Mouse (Mus musculus) cortical plate, adult 2 months (tissue): Measurements from ENCODE around the gene Tuba4a. TPM values are rescaled to one million over a fixed set of nuclear protein-coding genes. Genes with fewer than 3 reads are reported as not detected.

Experiments
- H3K27ac ChIP-seq: fragments of 200-500 bp; 2 replicates; pipeline ENCODE4 v1.5.1; 2012; ENCODE audit warnings: low read length, control low read depth, inconsistent platforms; ENCODE audit not compliant: insufficient read depth
- H3K4me1 ChIP-seq: fragments of 200-500 bp; 2 replicates; pipeline ENCODE4 v1.6.1; 2011; ENCODE audit warnings: low read length; ENCODE audit not compliant: control insufficient read depth, insufficient read depth
- H3K4me3 ChIP-seq: fragments of 200-500 bp; 2 replicates; pipeline ENCODE4 v1.5.1; 2011; ENCODE audit warnings: mild to moderate bottlenecking, low read length, control low read depth; ENCODE audit not compliant: insufficient read depth
- CTCF ChIP-seq: fragments of 200-500 bp; IDR thresholded peaks from 2 replicates; pipeline ENCODE4 v1.5.1; 2011; ENCODE audit warnings: mild to moderate bottlenecking, control low read depth, low read length; ENCODE audit not compliant: insufficient read depth; ENCODE audit errors: extremely low read depth
- POLR2A ChIP-seq: fragments of 200-500 bp; IDR thresholded peaks from 2 replicates; pipeline ENCODE4 v1.6.1; 2011; ENCODE audit warnings: mild to moderate bottlenecking, low read length, control low read depth; ENCODE audit not compliant: insufficient read depth; ENCODE audit errors: extremely low read depth
- polyA plus RNA-seq: library from polyadenylated mRNA; depleted of rRNA; stranded (reverse); fragments of >200 nt; gene quantifications from 2 replicates; pipeline ENCODE4 v1.2.3, GENCODE M21; 2012; rRNA removed

Gene Tuba4a
- polyA plus RNA-seq, result 345 and 362 TPM in 2 replicates

GRCm38 (mm10) chr1:75219531-75219930, at the start of gene Tuba4a:
Tuba4a (minus strand) TSS chr1:75219865.
- no peak for TF ChIP-seq CTCF
- TF ChIP-seq POLR2A, result no peak
- Histone ChIP-seq H3K4me1 (peaks cover 5% of the 10 kb centered on the region), H3K27ac (peak within 1 kb of the TSS; percentile 86), H3K4me3 (peak within 1 kb of the TSS; percentile 74)

- TF ChIP-seq CTCF (no peak), POLR2A (no peak; the same call in 1 of the 2 replicates)
- peaks cover 4% of the 10 kb centered on the region; the same call in 1 of the 2 replicates for H3K4me1 ChIP-seq
- H3K27ac ChIP-seq, result peak within 1 kb of the TSS; percentile 65
- peak within 1 kb of the TSS; percentile 89 for H3K4me3 ChIP-seq
Observed at GRCm38 (mm10) chr1:75264091-75264880, 44.6 kb upstream of the Tuba4a start, which contains the start of gene Ptprn. Ptprn (minus strand) TSS chr1:75264502.

GRCm38 (mm10) chr1:75262969-75263951, 43.6 kb upstream of the Tuba4a start:
- peak overlapping the region; percentile 65 for H3K27ac ChIP-seq
- peak; percentile 40 for TF ChIP-seq POLR2A
- TF ChIP-seq CTCF, result no peak
- peaks cover 4% of the 10 kb centered on the region; the same call in 1 of the 2 replicates for H3K4me1 ChIP-seq
- peak overlapping the region; percentile 89 for H3K4me3 ChIP-seq

- H3K4me3 ChIP-seq, result no peak overlapping the region
- no peak overlapping the region for H3K27ac ChIP-seq
- no peak for TF ChIP-seq CTCF
- no peak for TF ChIP-seq POLR2A
- peaks cover 4% of the 10 kb centered on the region; the same call in 1 of the 2 replicates for H3K4me1 ChIP-seq
Observed at GRCm38 (mm10) chr1:75261278-75261677, 41.6 kb upstream of the Tuba4a start.

- TF ChIP-seq CTCF (no peak), POLR2A (no peak)
- Histone ChIP-seq H3K4me1 (peaks cover 4% of the 10 kb centered on the region; the same call in 1 of the 2 replicates), H3K27ac (no peak overlapping the region), H3K4me3 (no peak overlapping the region)
Observed at GRCm38 (mm10) chr1:75255516-75256046, 35.9 kb upstream of the Tuba4a start.

- H3K27ac ChIP-seq, result no peak overlapping the region
Observed at GRCm38 (mm10) chr1:75254625-75255013, 35.0 kb upstream of the Tuba4a start.

GRCm38 (mm10) chr1:75253849-75254624, 34.4 kb upstream of the Tuba4a start:
- TF ChIP-seq POLR2A (no peak), CTCF (peak; percentile 84)
- peaks cover 4% of the 10 kb centered on the region; the same call in 1 of the 2 replicates for H3K4me1 ChIP-seq
- H3K4me3 ChIP-seq, result no peak overlapping the region
- H3K27ac ChIP-seq, result no peak overlapping the region

More at GRCm38 (mm10) chr1:75254625-75255013, 35.0 kb upstream of the Tuba4a start:
- no peak overlapping the region for H3K4me3 ChIP-seq
- no peak for TF ChIP-seq CTCF
- no peak for TF ChIP-seq POLR2A
- peaks cover 4% of the 10 kb centered on the region; the same call in 1 of the 2 replicates for H3K4me1 ChIP-seq

GRCm38 (mm10) chr1:75253029-75253428, 33.4 kb upstream of the Tuba4a start:
- no peak overlapping the region for H3K4me3 ChIP-seq
- peaks cover 4% of the 10 kb centered on the region for H3K4me1 ChIP-seq
- TF ChIP-seq CTCF, result 0 out of 2 replicates have a peak, but pooled peaks have one; percentile 9
- TF ChIP-seq POLR2A, result no peak
- H3K27ac ChIP-seq, result no peak overlapping the region
